Mouse (Mus musculus): ENCODE data around the gene Ftsj3. TPM values are rescaled to one million over a fixed set of nuclear protein-coding genes. Genes with fewer than 3 reads are reported as not detected.

Ftsj3 gene
- 70.1 and 71.1 TPM in 2 replicates for polyA plus RNA-seq (2014; fragmentation: Nextera tagmentation; extraction: Ambion mirVana)

DNA sequence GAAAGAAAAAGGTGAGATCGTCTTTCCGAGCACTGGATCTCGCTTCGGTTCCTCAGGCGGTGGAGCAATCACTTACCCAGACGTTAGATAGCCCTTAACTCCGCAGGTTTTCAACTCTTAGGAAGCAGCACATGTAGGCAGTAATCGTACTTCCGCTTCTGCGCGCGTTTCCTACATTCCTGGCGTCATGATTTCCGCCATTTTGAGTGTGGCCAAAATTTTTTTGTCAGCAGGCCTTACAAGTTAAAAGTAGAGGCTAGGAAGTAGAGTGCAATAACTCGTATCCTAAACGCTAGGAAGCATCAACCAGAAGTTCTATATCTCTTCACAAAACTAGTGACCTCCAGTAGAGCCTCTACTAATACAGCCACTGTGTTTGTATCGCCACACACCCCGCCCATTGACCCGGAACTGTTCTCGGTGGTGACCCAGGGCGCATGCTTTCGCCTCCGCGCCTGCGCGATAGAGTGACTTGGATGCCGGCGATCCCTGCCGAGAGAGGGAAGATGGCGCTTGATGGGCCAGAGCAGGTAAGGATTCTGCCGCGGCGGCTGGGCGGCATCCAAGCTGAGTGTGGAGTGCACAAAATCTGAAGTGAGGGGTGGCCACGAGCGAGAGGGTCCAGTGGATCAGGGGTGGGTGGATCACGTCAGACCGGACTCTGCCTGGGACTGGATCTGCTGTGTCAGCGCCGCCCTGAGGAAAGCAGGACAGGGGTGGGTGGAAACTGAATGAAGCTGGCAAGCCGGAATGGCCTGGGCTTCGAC lies at the start of gene Ftsj3, which contains the start of gene Psmc5:
TSS of gene Ftsj3 (minus strand) at position 395 of the 767 bp plus-strand sequence.
TSS of gene Psmc5 (plus strand) at position 470 of the 767 bp plus-strand sequence.
- peak within 1 kb of the TSS; percentile 43; the same call in 1 of the 2 replicates for H3K27ac ChIP-seq (ENCODE audit: low read depth, low read length)
- peak within 1 kb of the TSS; percentile 86 for H3K9ac ChIP-seq (ENCODE audit: low read length)
- peaks cover 4% of the 10 kb centered on the region; the same call in 1 of the 2 replicates for H3K36me3 ChIP-seq (ENCODE audit: control insufficient read depth, insufficient read depth, low read length)
- H3K9me3 ChIP-seq (ENCODE audit: control insufficient read depth, low read length) = no peaks in the 10 kb centered on the region
- peak; percentile 94 for ATAC-seq (replicated peaks; ENCODE audit: low FRiP score)
- peaks cover 13% of the 10 kb centered on the region for H3K4me1 ChIP-seq (replicated peaks; ENCODE audit: control insufficient read depth, insufficient read depth, low read length)
- H3K4me2 ChIP-seq (ENCODE audit: low read depth, low read length, severe bottlenecking) = peak within 1 kb of the TSS; percentile 72
- H3K27me3 ChIP-seq (ENCODE audit: control insufficient read depth, insufficient read depth, low read length) = no peaks in the 10 kb centered on the region
- under 1% methylated on average over 42 of the region's 42 CpGs for WGBS
- peak within 1 kb of the TSS; percentile 78 for H3K4me3 ChIP-seq (ENCODE audit: low read depth, low read length)
- DNase-seq (ENCODE audit: low spot score) = peak; percentile 96

DNA sequence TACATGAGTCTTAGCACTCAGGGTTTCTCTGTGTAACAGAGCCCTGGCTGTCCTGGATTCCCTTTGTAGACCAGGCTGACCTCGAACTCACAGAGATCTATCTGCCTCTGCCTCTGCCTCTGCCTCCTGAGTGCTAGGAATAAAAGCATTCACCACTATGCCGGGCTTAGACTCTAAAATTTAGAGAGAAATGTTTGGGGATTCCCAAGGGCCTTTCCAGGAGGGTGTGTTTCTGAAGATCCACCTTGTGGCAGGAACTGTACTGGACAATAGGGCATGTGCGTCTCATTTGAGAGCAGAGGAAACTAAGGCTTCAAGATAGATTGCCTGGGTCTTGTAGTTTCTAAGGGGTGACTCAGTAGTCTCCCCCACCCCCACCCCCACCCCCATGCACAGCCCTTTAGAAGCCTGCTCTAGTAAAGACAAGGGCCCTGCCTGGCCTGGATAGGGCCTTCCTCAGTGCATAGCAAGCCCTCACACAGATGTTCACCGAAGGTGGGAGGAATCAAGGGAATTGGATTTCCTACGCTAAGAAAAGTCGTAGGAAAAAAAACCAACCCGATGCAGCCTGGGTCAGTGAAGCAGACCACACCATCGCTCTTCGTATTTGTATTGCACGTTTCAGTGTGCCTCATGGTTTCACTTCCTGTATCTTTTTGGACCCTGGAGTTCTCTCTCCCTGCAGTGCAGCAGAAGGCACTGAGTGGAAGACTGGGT lies 49.6 kb upstream of the Ftsj3 start:
- Histone ChIP-seq H3K4me2 (ENCODE audit: low read depth, low read length, severe bottlenecking) (no peak overlapping the region), H3K4me3 (ENCODE audit: low read depth, low read length) (no peak overlapping the region), H3K4me1 (replicated peaks; ENCODE audit: control insufficient read depth, insufficient read depth, low read length) (no peaks in the 10 kb centered on the region), H3K27me3 (ENCODE audit: control insufficient read depth, insufficient read depth, low read length) (no peaks in the 10 kb centered on the region), H3K9ac (ENCODE audit: low read length) (no peak overlapping the region), H3K9me3 (ENCODE audit: control insufficient read depth, low read length) (no peaks in the 10 kb centered on the region), H3K27ac (ENCODE audit: low read depth, low read length) (no peak overlapping the region), H3K36me3 (ENCODE audit: control insufficient read depth, insufficient read depth, low read length) (no peaks in the 10 kb centered on the region)
- 86% methylated on average over 10 of the region's 10 CpGs for WGBS
- ATAC-seq (replicated peaks; ENCODE audit: low FRiP score) = no peak
- no peak for DNase-seq (ENCODE audit: low spot score)

DNA sequence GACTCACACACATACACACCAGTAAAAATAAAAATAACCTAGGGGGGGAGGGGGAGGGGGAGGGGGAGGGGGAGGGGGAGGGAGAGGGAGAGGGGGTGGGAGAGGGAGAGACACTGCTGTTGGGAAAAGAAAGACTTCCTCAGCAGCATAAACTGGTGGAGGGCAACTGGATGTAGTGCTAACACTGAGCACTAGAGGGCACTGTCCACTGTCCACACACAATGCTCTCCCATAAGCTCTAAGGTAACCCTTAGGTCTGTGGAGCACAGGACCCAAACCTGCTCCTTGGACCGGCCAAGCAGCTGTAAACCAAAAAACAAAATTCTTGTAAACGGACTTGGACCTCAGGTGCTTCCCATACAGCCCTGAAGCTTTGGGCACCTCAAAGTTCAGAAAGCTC lies 46.8 kb upstream of the Ftsj3 start:
- H3K36me3 ChIP-seq (ENCODE audit: control insufficient read depth, insufficient read depth, low read length) = no peaks in the 10 kb centered on the region
- H3K4me3 ChIP-seq (ENCODE audit: low read depth, low read length) = no peak overlapping the region
- H3K9me3 ChIP-seq (ENCODE audit: control insufficient read depth, low read length) = no peaks in the 10 kb centered on the region
- no peak overlapping the region for H3K9ac ChIP-seq (ENCODE audit: low read length)
- WGBS = 20% methylated on average over 2 of the region's 2 CpGs
- DNase-seq (ENCODE audit: low spot score) (peak; percentile 82), ATAC-seq (replicated peaks; ENCODE audit: low FRiP score) (0 out of 2 replicates have a peak, but pooled peaks have one; percentile 39)
- H3K27ac ChIP-seq (ENCODE audit: low read depth, low read length) = no peak overlapping the region
- no peaks in the 10 kb centered on the region for H3K4me1 ChIP-seq (replicated peaks; ENCODE audit: control insufficient read depth, insufficient read depth, low read length)
- no peaks in the 10 kb centered on the region for H3K27me3 ChIP-seq (ENCODE audit: control insufficient read depth, insufficient read depth, low read length)
- H3K4me2 ChIP-seq (ENCODE audit: low read depth, low read length, severe bottlenecking) = no peak overlapping the region

DNA sequence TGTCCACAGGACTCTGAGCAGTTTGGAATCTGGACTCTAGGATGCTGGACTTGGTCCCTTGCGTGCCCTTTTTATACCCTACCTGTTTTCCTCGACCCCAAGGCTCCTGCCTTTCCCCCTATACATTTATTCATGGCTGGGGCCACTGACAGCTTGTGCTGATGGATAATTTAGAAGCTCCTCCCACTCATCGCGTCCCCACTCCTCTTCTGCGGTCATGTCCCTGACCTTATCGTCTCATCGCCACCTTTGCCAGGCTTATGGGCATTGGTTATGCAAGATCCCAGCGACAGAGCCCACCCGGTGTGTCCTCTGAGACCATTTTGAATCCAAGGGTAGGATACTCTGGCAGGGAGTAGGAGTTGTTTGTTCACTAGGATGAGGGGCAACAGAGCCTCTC lies 45.9 kb upstream of the Ftsj3 start, which contains the start of gene Gh:
TSS of gene Gh (minus strand) at position 101 of the 400 bp plus-strand sequence.
- H3K27me3 ChIP-seq (ENCODE audit: control insufficient read depth, insufficient read depth, low read length) = no peaks in the 10 kb centered on the region
- ATAC-seq (replicated peaks; ENCODE audit: low FRiP score) = no peak
- H3K4me1 ChIP-seq (replicated peaks; ENCODE audit: control insufficient read depth, insufficient read depth, low read length) = no peaks in the 10 kb centered on the region
- H3K9me3 ChIP-seq (ENCODE audit: control insufficient read depth, low read length) = no peaks in the 10 kb centered on the region
- DNase-seq (ENCODE audit: low spot score) = no peak
- no peaks in the 10 kb centered on the region for H3K36me3 ChIP-seq (ENCODE audit: control insufficient read depth, insufficient read depth, low read length)
- no peak within 1 kb of the TSS for H3K9ac ChIP-seq (ENCODE audit: low read length)
- no peak within 1 kb of the TSS for H3K4me2 ChIP-seq (ENCODE audit: low read depth, low read length, severe bottlenecking)
- H3K4me3 ChIP-seq (ENCODE audit: low read depth, low read length) = no peak within 1 kb of the TSS
- H3K27ac ChIP-seq (ENCODE audit: low read depth, low read length) = no peak within 1 kb of the TSS
- 85% methylated on average over 9 of the region's 9 CpGs for WGBS

DNA sequence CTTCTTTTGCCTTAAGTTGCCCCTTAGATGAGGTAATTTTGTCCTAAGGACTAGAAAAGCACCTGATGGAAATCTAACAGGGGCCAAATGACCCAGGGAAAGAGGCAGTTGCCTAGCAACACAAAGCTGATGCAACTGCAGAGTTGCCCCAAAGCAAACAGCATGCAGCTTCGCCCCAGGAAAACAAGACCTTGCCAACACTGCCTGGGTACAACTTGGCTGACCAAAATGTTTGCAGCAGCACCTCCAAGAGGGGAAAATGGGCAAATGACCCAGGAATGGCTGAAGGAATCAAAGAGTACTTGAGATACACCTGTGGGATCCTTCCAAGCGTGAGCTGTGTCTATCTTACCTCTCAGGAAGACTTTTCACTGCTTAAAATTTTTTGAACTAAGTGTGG lies 36.0 kb upstream of the Ftsj3 start:
- Histone ChIP-seq H3K27ac (ENCODE audit: low read depth, low read length) (no peak overlapping the region), H3K4me1 (replicated peaks; ENCODE audit: control insufficient read depth, insufficient read depth, low read length) (no peaks in the 10 kb centered on the region), H3K36me3 (ENCODE audit: control insufficient read depth, insufficient read depth, low read length) (no peaks in the 10 kb centered on the region), H3K4me3 (ENCODE audit: low read depth, low read length) (no peak overlapping the region), H3K27me3 (ENCODE audit: control insufficient read depth, insufficient read depth, low read length) (no peaks in the 10 kb centered on the region), H3K9ac (ENCODE audit: low read length) (no peak overlapping the region), H3K9me3 (ENCODE audit: control insufficient read depth, low read length) (no peaks in the 10 kb centered on the region), H3K4me2 (ENCODE audit: low read depth, low read length, severe bottlenecking) (no peak overlapping the region)
- DNase-seq (ENCODE audit: low spot score) (no peak), ATAC-seq (replicated peaks; ENCODE audit: low FRiP score) (no peak)
- WGBS = 91% methylated on average over 2 of the region's 2 CpGs

DNA sequence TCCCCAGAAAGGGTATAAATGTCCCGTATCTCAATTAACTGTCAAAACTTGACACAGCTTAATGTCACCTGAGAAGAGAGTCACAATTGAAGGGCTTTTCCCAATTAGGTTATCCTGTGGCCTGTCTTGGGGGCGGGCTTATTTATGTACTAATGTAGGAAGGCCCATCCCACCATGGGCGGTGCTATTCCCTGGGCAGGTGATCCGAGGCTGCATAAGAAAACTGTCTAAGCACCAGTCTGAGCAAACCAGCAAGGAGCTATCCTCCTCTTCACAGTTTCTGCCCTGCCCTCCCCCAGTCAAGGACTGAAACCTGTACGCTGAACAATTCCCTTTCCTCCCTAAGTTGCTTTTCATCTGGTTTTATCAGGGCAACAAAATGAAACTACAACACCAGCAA lies 34.5 kb upstream of the Ftsj3 start:
- WGBS = 90% methylated on average over 5 of the region's 5 CpGs
- DNase-seq (ENCODE audit: low spot score) = no peak
- no peak for ATAC-seq (replicated peaks; ENCODE audit: low FRiP score)
- H3K4me3 ChIP-seq (ENCODE audit: low read depth, low read length) = no peak overlapping the region
- H3K27ac ChIP-seq (ENCODE audit: low read depth, low read length) = no peak overlapping the region
- H3K4me1 ChIP-seq (replicated peaks; ENCODE audit: control insufficient read depth, insufficient read depth, low read length) = no peaks in the 10 kb centered on the region
- H3K9me3 ChIP-seq (ENCODE audit: control insufficient read depth, low read length) = no peaks in the 10 kb centered on the region
- no peaks in the 10 kb centered on the region for H3K36me3 ChIP-seq (ENCODE audit: control insufficient read depth, insufficient read depth, low read length)
- no peak overlapping the region for H3K4me2 ChIP-seq (ENCODE audit: low read depth, low read length, severe bottlenecking)
- no peak overlapping the region for H3K9ac ChIP-seq (ENCODE audit: low read length)
- no peaks in the 10 kb centered on the region for H3K27me3 ChIP-seq (ENCODE audit: control insufficient read depth, insufficient read depth, low read length)

DNA sequence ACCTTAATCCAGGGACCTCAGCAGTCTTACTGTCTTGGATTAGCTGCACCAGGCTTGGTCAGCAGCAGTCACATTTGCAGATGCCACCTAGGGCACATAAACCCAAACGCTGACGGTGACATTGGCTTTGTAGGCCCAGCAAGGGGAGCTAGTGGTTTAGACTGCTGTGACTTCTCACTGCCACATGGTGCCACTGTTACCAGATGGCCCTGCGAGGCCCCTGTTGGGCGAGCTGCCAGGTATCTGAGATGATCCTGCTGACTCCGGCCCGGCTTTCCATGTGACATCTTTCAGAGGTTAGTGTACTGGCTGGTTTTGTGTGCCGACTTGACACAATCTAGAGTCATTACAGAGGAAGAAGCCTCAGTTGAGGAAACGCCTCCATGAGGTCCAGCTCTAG lies 33.5 kb upstream of the Ftsj3 start:
- H3K4me2 ChIP-seq (ENCODE audit: low read depth, low read length, severe bottlenecking) = no peak overlapping the region
- DNase-seq (ENCODE audit: low spot score) (no peak), ATAC-seq (replicated peaks; ENCODE audit: low FRiP score) (no peak)
- no peak overlapping the region for H3K9ac ChIP-seq (ENCODE audit: low read length)
- H3K27ac ChIP-seq (ENCODE audit: low read depth, low read length) = no peak overlapping the region
- no peaks in the 10 kb centered on the region for H3K9me3 ChIP-seq (ENCODE audit: control insufficient read depth, low read length)
- no peaks in the 10 kb centered on the region for H3K27me3 ChIP-seq (ENCODE audit: control insufficient read depth, insufficient read depth, low read length)
- H3K36me3 ChIP-seq (ENCODE audit: control insufficient read depth, insufficient read depth, low read length) = no peaks in the 10 kb centered on the region
- H3K4me1 ChIP-seq (replicated peaks; ENCODE audit: control insufficient read depth, insufficient read depth, low read length) = no peaks in the 10 kb centered on the region
- 76% methylated on average over 8 of the region's 8 CpGs for WGBS
- H3K4me3 ChIP-seq (ENCODE audit: low read depth, low read length) = no peak overlapping the region

DNA sequence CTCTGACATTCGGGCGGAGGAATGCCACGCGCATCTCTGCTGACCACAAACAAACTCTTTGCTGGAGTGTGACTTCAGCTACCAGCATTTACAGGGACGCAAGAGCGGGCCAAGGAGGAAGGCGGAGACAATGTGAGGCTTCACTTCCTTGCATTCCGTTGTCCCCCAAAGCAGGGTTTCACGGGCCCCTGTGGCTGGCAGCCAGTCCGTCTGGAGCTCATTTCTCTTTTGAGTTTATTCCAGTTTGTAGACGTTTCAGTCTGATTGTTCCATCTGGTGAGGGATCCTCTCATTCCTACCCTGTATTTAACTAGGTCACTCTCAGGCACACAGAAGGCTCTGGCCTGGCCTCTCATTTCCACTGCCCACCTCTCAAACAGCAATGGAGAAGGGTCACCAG lies 31.1 kb upstream of the Ftsj3 start:
- H3K27ac ChIP-seq (ENCODE audit: low read depth, low read length) = no peak overlapping the region
- no peak overlapping the region for H3K4me2 ChIP-seq (ENCODE audit: low read depth, low read length, severe bottlenecking)
- no peaks in the 10 kb centered on the region for H3K27me3 ChIP-seq (ENCODE audit: control insufficient read depth, insufficient read depth, low read length)
- H3K9me3 ChIP-seq (ENCODE audit: control insufficient read depth, low read length) = no peaks in the 10 kb centered on the region
- no peak for ATAC-seq (replicated peaks; ENCODE audit: low FRiP score)
- H3K9ac ChIP-seq (ENCODE audit: low read length) = no peak overlapping the region
- no peaks in the 10 kb centered on the region for H3K36me3 ChIP-seq (ENCODE audit: control insufficient read depth, insufficient read depth, low read length)
- H3K4me3 ChIP-seq (ENCODE audit: low read depth, low read length) = no peak overlapping the region
- H3K4me1 ChIP-seq (replicated peaks; ENCODE audit: control insufficient read depth, insufficient read depth, low read length) = no peaks in the 10 kb centered on the region
- no peak for DNase-seq (ENCODE audit: low spot score)
- 81% methylated on average over 11 of the region's 11 CpGs for WGBS
